Mouse (Mus musculus): ENCODE results near the gene Negr1. TPM values are rescaled to one million over a fixed set of nuclear protein-coding genes. Genes with fewer than 3 reads are reported as not detected.
"Not testable (repeated sequence)": the region's sequence is repeated elsewhere in the genome, so short reads cannot be mapped to it uniquely, and the experiment has no call there.

Gene Negr1
- total RNA-seq, 2 experiments from 2014 or later: 0.56 TPM

- no peak overlapping the region for H3K27ac ChIP-seq
- H3K4me3 ChIP-seq: no peak overlapping the region
- no peak for TF ChIP-seq CTCF (IDR thresholded peaks at IDR 0.05)
- no peak for DNase-seq
- intact Hi-C loops (cut with DNase I): no loop called here
Measured at GRCm38 (mm10) chr3:157036568-157036967, 475.0 kb downstream of the Negr1 start.

- intact Hi-C loops (cut with DNase I): no loop called here
- Histone ChIP-seq H3K4me3 (no peak overlapping the region), H3K27ac (no peak overlapping the region)
- DNase-seq: no peak
- no peak for TF ChIP-seq CTCF (IDR thresholded peaks at IDR 0.05)
Measured at GRCm38 (mm10) chr3:157040619-157041018, 479.0 kb downstream of the Negr1 start.

- intact Hi-C loops (cut with DNase I): no loop called here
- DNase-seq: no peak
- Histone ChIP-seq H3K4me3 (no peak overlapping the region), H3K27ac (no peak overlapping the region)
- no peak for TF ChIP-seq CTCF (IDR thresholded peaks at IDR 0.05)
Measured at GRCm38 (mm10) chr3:157044565-157044964, 483.0 kb downstream of the Negr1 start.

- not testable (repeated sequence) for H3K27ac ChIP-seq
Measured at GRCm38 (mm10) chr3:157064438-157064837, 502.8 kb downstream of the Negr1 start.

GRCm38 (mm10) chr3:157066331-157066730 is 504.7 kb downstream of the Negr1 start:
- no peak for DNase-seq
- intact Hi-C loops (cut with DNase I): no loop called here
- Histone ChIP-seq H3K27ac (no peak overlapping the region), H3K4me3 (no peak overlapping the region)
- TF ChIP-seq CTCF (IDR thresholded peaks at IDR 0.05): no peak

More at GRCm38 (mm10) chr3:157064438-157064837, 502.8 kb downstream of the Negr1 start:
- intact Hi-C loops (cut with DNase I); DNase-seq; H3K4me3 ChIP-seq: not testable (repeated sequence)

- intact Hi-C loops (cut with DNase I): no loop called here
- Histone ChIP-seq H3K27ac (no peak overlapping the region), H3K4me3 (no peak overlapping the region)
- TF ChIP-seq CTCF (IDR thresholded peaks at IDR 0.05): no peak
- DNase-seq: no peak
Measured at GRCm38 (mm10) chr3:157079250-157079965, 517.8 kb downstream of the Negr1 start.

GRCm38 (mm10) chr3:157079966-157080306 is 518.3 kb downstream of the Negr1 start:
- DNase-seq: no peak
- H3K27ac ChIP-seq: no peak overlapping the region
- TF ChIP-seq CTCF (IDR thresholded peaks at IDR 0.05): no peak

GRCm38 (mm10) chr3:157080585-157080984 is 519.0 kb downstream of the Negr1 start:
- no peak for TF ChIP-seq CTCF (IDR thresholded peaks at IDR 0.05)
- no peak for DNase-seq
- intact Hi-C loops (cut with DNase I): no loop called here
- Histone ChIP-seq H3K4me3 (no peak overlapping the region), H3K27ac (no peak overlapping the region)

More at GRCm38 (mm10) chr3:157079966-157080306, 518.3 kb downstream of the Negr1 start:
- no peak overlapping the region for H3K4me3 ChIP-seq
- intact Hi-C loops (cut with DNase I): no loop called here

- Histone ChIP-seq H3K27ac (no peak overlapping the region), H3K4me3 (no peak overlapping the region)
- no peak for TF ChIP-seq CTCF (IDR thresholded peaks at IDR 0.05)
- DNase-seq: no peak
- intact Hi-C loops (cut with DNase I): no loop called here
Measured at GRCm38 (mm10) chr3:157082808-157083784, 521.5 kb downstream of the Negr1 start.

GRCm38 (mm10) chr3:157085180-157085579 is 523.6 kb downstream of the Negr1 start:
- intact Hi-C loops (cut with DNase I): no loop called here
- no peak for DNase-seq
- Histone ChIP-seq H3K27ac (no peak overlapping the region), H3K4me3 (no peak overlapping the region)
- no peak for TF ChIP-seq CTCF (IDR thresholded peaks at IDR 0.05)

- intact Hi-C loops (cut with DNase I): no loop called here
- H3K27ac ChIP-seq: no peak overlapping the region
- no peak for TF ChIP-seq CTCF (IDR thresholded peaks at IDR 0.05)
Measured at GRCm38 (mm10) chr3:157090051-157090450, 528.5 kb downstream of the Negr1 start.

GRCm38 (mm10) chr3:157096284-157096683 is 534.7 kb downstream of the Negr1 start:
- no peak overlapping the region for H3K27ac ChIP-seq
- no peak for TF ChIP-seq CTCF (IDR thresholded peaks at IDR 0.05)
- intact Hi-C loops (cut with DNase I): no loop called here
- DNase-seq: no peak
- H3K4me3 ChIP-seq: no peak overlapping the region

More at GRCm38 (mm10) chr3:157090051-157090450, 528.5 kb downstream of the Negr1 start:
- H3K4me3 ChIP-seq: no peak overlapping the region
- DNase-seq: no peak

GRCm38 (mm10) chr3:157097514-157097913 is 535.9 kb downstream of the Negr1 start:
- no peak overlapping the region for H3K4me3 ChIP-seq
- intact Hi-C loops (cut with DNase I): no loop called here
- H3K27ac ChIP-seq: no peak overlapping the region
- no peak for TF ChIP-seq CTCF (IDR thresholded peaks at IDR 0.05)
- DNase-seq: no peak

Data from gastrocnemius, adult 2 months (tissue).